Mouse (Mus musculus): ENCODE results near the gene Rbfox2. TPM values are rescaled to one million over a fixed set of nuclear protein-coding genes. Genes with fewer than 3 reads are reported as not detected.
A peak's percentile ranks its signal among the peaks of the same experiment; 100 is the strongest.

Rbfox2 gene
- polyA plus RNA-seq, 1 experiment from 2014 or later, result 53.2 TPM

- ATAC-seq, result peak; percentile 74
- ChIA-PET CTCF (interaction anchor here (0.9 to 1.7 kb wide), 9 partner anchors 10 to 183 kb away, joined by 3 to 4 read pairs (median 3); no protein-coding TSS in a partner anchor), POLR2A (interaction anchor here (0.6 kb wide), 1 partner anchor 175 kb away, joined by 3 read pairs; no protein-coding TSS in a partner anchor)
- in situ Hi-C loops (cut with MboI; ENCODE audit: low pct_unique_long_range_greater_than_20kb), result loop anchor here (5.0 kb wide), 1 partner anchor 116 kb away; no protein-coding TSS in a partner anchor
- no peaks in the 10 kb centered on the region for H3K27me3 ChIP-seq
- TF ChIP-seq CTCF (IDR thresholded peaks at IDR 0.05), result no peak
- DNase-seq (ENCODE audit: low read depth, low spot score), result no peak
Measured at GRCm38 (mm10) chr15:77153625-77154024, 153.2 kb downstream of the Rbfox2 start.

GRCm38 (mm10) chr15:77153088-77153546, 153.7 kb downstream of the Rbfox2 start:
- DNase-seq (ENCODE audit: low read depth, low spot score), result no peak
- peak; percentile 22 for ATAC-seq
- in situ Hi-C loops (cut with MboI; ENCODE audit: low pct_unique_long_range_greater_than_20kb), result loop anchor here (5.0 kb wide), 1 partner anchor 116 kb away; no protein-coding TSS in a partner anchor
- CTCF ChIA-PET, result interaction anchor here (0.9 to 1.7 kb wide), 7 partner anchors 13 to 183 kb away, joined by 3 to 4 read pairs (median 3); no protein-coding TSS in a partner anchor
- TF ChIP-seq CTCF (IDR thresholded peaks at IDR 0.05), result peak; percentile 7
- POLR2A ChIA-PET, result interaction anchor here (0.6 kb wide), 1 partner anchor 175 kb away, joined by 3 read pairs; no protein-coding TSS in a partner anchor
- no peaks in the 10 kb centered on the region for H3K27me3 ChIP-seq

- ATAC-seq (no peak), DNase-seq (ENCODE audit: low read depth, low spot score) (no peak)
- ChIA-PET CTCF (interaction anchor here (1.0 to 1.7 kb wide), 5 partner anchors 14 to 184 kb away, joined by 3 to 4 read pairs (median 3); no protein-coding TSS in a partner anchor), POLR2A (interaction anchor here (0.6 kb wide), 1 partner anchor 78 kb away, joined by 3 read pairs; no protein-coding TSS in a partner anchor)
- no peaks in the 10 kb centered on the region for H3K27me3 ChIP-seq
- in situ Hi-C loops (cut with MboI; ENCODE audit: low pct_unique_long_range_greater_than_20kb), result loop anchor here (5.0 kb wide), 1 partner anchor 115 kb away; no protein-coding TSS in a partner anchor
- peak; percentile 51 for TF ChIP-seq CTCF (IDR thresholded peaks at IDR 0.05)
Measured at GRCm38 (mm10) chr15:77152336-77153087, 154.3 kb downstream of the Rbfox2 start.

- no peak for DNase-seq (ENCODE audit: low read depth, low spot score)
- no peaks in the 10 kb centered on the region for H3K27me3 ChIP-seq
- in situ Hi-C loops (cut with MboI; ENCODE audit: low pct_unique_long_range_greater_than_20kb), result loop anchor here (5.0 kb wide), 1 partner anchor 115 kb away; no protein-coding TSS in a partner anchor
- CTCF ChIA-PET, result no interaction called here
- ATAC-seq, result no peak
- TF ChIP-seq CTCF (IDR thresholded peaks at IDR 0.05), result no peak
- POLR2A ChIA-PET, result interaction anchor here (0.6 kb wide), 1 partner anchor 78 kb away, joined by 3 read pairs; no protein-coding TSS in a partner anchor
Measured at GRCm38 (mm10) chr15:77151816-77152215, 155.0 kb downstream of the Rbfox2 start.

- ATAC-seq, result no peak
- TF ChIP-seq CTCF (IDR thresholded peaks at IDR 0.05), result no peak
- H3K27me3 ChIP-seq, result no peaks in the 10 kb centered on the region
- DNase-seq (ENCODE audit: low read depth, low spot score), result no peak
- CTCF ChIA-PET, result no interaction called here
- POLR2A ChIA-PET, result no interaction called here
- in situ Hi-C loops (cut with MboI; ENCODE audit: low pct_unique_long_range_greater_than_20kb), result loop anchor here (5.0 kb wide), 1 partner anchor 114 kb away; no protein-coding TSS in a partner anchor
Measured at GRCm38 (mm10) chr15:77151178-77151577, 155.6 kb downstream of the Rbfox2 start.

- no peak for DNase-seq (ENCODE audit: low read depth, low spot score)
- POLR2A ChIA-PET, result no interaction called here
- in situ Hi-C loops (cut with MboI; ENCODE audit: low pct_unique_long_range_greater_than_20kb), result loop anchor here (5.0 kb wide), 1 partner anchor 113 kb away; no protein-coding TSS in a partner anchor
- ATAC-seq, result peak; percentile 47
- no peaks in the 10 kb centered on the region for H3K27me3 ChIP-seq
- TF ChIP-seq CTCF (IDR thresholded peaks at IDR 0.05), result no peak
- CTCF ChIA-PET, result interaction anchor here (1.0 to 1.1 kb wide), 2 partner anchors 17 to 19 kb away, joined by 3 to 4 read pairs; no protein-coding TSS in a partner anchor
Measured at GRCm38 (mm10) chr15:77150424-77150841, 156.4 kb downstream of the Rbfox2 start.

GRCm38 (mm10) chr15:77150000-77150399, 156.8 kb downstream of the Rbfox2 start:
- ATAC-seq (no peak), DNase-seq (ENCODE audit: low read depth, low spot score) (no peak)
- TF ChIP-seq CTCF (IDR thresholded peaks at IDR 0.05), result no peak
- no peaks in the 10 kb centered on the region for H3K27me3 ChIP-seq
- ChIA-PET POLR2A (no interaction called here), CTCF (interaction anchor here (1.0 to 1.1 kb wide), 2 partner anchors 18 to 19 kb away, joined by 3 to 4 read pairs; no protein-coding TSS in a partner anchor)
- in situ Hi-C loops (cut with MboI; ENCODE audit: low pct_unique_long_range_greater_than_20kb), result loop anchor here (5.0 kb wide), 1 partner anchor 113 kb away; no protein-coding TSS in a partner anchor

GRCm38 (mm10) chr15:77149551-77149950, 157.3 kb downstream of the Rbfox2 start:
- POLR2A ChIA-PET, result no interaction called here
- in situ Hi-C loops (cut with MboI; ENCODE audit: low pct_unique_long_range_greater_than_20kb), result no loop called here
- ATAC-seq (no peak), DNase-seq (ENCODE audit: low read depth, low spot score) (no peak)
- no peak for TF ChIP-seq CTCF (IDR thresholded peaks at IDR 0.05)
- no peaks in the 10 kb centered on the region for H3K27me3 ChIP-seq
- CTCF ChIA-PET, result interaction anchor here (1.0 to 1.1 kb wide), 2 partner anchors 18 to 19 kb away, joined by 3 to 4 read pairs; no protein-coding TSS in a partner anchor

- no peak for ATAC-seq
- in situ Hi-C loops (cut with MboI; ENCODE audit: low pct_unique_long_range_greater_than_20kb), result no loop called here
Measured at GRCm38 (mm10) chr15:77146942-77147341, 159.9 kb downstream of the Rbfox2 start.

GRCm38 (mm10) chr15:77144960-77145359, 161.8 kb downstream of the Rbfox2 start:
- POLR2A ChIA-PET, result no interaction called here
- no peaks in the 10 kb centered on the region for H3K27me3 ChIP-seq
- CTCF ChIA-PET, result interaction anchor here (1.2 kb wide), 1 partner anchor 9 kb away, joined by 3 read pairs; no protein-coding TSS in a partner anchor
- in situ Hi-C loops (cut with MboI; ENCODE audit: low pct_unique_long_range_greater_than_20kb), result no loop called here
- no peak for ATAC-seq
- no peak for DNase-seq (ENCODE audit: low read depth, low spot score)
- no peak for TF ChIP-seq CTCF (IDR thresholded peaks at IDR 0.05)

More at GRCm38 (mm10) chr15:77146942-77147341, 159.9 kb downstream of the Rbfox2 start:
- CTCF ChIA-PET, result interaction anchor here (0.9 kb wide), 1 partner anchor 13 kb away, joined by 3 read pairs; no protein-coding TSS in a partner anchor
- no peaks in the 10 kb centered on the region for H3K27me3 ChIP-seq
- TF ChIP-seq CTCF (IDR thresholded peaks at IDR 0.05), result no peak
- no peak for DNase-seq (ENCODE audit: low read depth, low spot score)
- POLR2A ChIA-PET, result no interaction called here

All from Patski (cell line).